In the genomic region with DNA sequence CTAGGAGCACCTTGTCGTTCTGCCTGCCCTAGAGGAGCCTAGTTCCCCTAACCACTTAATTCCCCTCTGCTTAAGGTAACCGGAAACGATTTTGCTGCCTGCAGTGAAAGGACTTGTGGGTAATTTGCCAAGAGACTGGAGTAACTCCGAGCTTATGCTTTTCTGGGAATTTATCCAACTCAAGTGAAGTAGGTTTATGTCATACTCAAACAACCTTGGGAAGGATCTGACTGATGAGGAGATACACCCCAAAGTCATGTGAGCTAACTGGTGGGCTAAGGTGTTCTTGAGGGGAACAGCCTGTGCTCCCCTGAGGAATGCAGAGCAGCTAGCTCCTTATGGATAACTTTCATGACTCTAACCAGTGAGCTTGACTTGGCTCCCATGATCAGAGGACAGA, we compare ENCODE assay signal across 15 mouse cellular contexts.
"Had no signal": no experiment of that assay in that cellular context is flagged by ENCODE, and none has a peak within 500 bp of the region (broad histone marks: within the 10 kb centered on the region; RNA-seq: fewer than 3 reads in every experiment).

No protein-coding gene starts in this region.

- H3K27ac ChIP-seq: intestine, embryonic 15.5 days; kidney, embryonic 15.5 days; limb, embryonic 15.5 days; liver, embryonic 14.5 days had no signal

- H3K4me1 ChIP-seq: intestine, embryonic 15.5 days had no signal

- H3K4me3 ChIP-seq: intestine, embryonic 15.5 days; kidney, embryonic 15.5 days; limb, embryonic 15.5 days had no signal

- H3K27me3 ChIP-seq: intestine, embryonic 15.5 days; kidney, embryonic 15.5 days; limb, embryonic 15.5 days had no signal

- ATAC-seq: intestine, embryonic 15.5 days; liver, postnatal 0 days had no signal

- H3K9ac ChIP-seq: intestine, embryonic 15.5 days; kidney, embryonic 15.5 days; limb, embryonic 15.5 days; liver, embryonic 14.5 days; liver, postnatal 0 days had no signal

- H3K4me2 ChIP-seq: intestine, embryonic 15.5 days; kidney, embryonic 15.5 days; limb, embryonic 15.5 days; liver, embryonic 11.5 days; midbrain, embryonic 11.5 days had no signal

- DNase-seq: kidney, adult 11 months; kidney, adult 8-10 months; kidney, postnatal 14 days; kidney, postnatal 4 days; left cerebral cortex, postnatal 4 days; liver, postnatal 0 days; lung, postnatal 14 days; midbrain, embryonic 14.5 days; thymus, postnatal 4 days had no signal

- H3K9me3 ChIP-seq: intestine, embryonic 15.5 days; kidney, embryonic 15.5 days; limb, embryonic 15.5 days had no signal

- H3K36me3 ChIP-seq: intestine, embryonic 15.5 days; kidney, embryonic 15.5 days; limb, embryonic 15.5 days had no signal
